Mouse (Mus musculus): ENCODE measurements around the gene Larp4.

Gene Larp4

GRCm38 (mm10) chr15:100004677-100005273 lies 34.9 kb downstream of the Larp4 start:
- WGBS = 82% methylated on average over 7 of the region's 7 CpGs

- WGBS = 58% methylated on average over 6 of the region's 6 CpGs
These were observed 48.5 kb downstream of the Larp4 start for GRCm38 (mm10) chr15:100018280-100018899.

DNA sequence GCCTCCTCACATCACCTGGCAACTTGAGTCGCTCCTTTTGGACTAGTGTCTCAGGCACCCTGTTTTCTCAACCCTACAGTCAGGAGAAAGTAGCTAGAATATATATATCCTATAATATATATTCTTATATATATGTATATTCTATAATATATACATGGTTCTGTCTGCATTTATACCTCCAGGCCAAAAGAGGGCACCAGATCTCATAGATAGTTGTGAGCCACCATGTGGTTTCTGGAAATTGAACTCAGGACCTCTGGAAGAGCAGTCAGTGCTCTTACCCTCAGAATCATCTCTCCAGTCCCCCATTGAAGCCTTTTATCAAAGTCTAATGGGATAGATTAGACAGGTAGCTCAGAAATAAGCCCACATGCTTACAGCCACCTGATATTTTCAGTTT lies 51.3 kb downstream of the Larp4 start:
- 100% methylated on average over 1 of the region's 1 CpGs for WGBS

DNA sequence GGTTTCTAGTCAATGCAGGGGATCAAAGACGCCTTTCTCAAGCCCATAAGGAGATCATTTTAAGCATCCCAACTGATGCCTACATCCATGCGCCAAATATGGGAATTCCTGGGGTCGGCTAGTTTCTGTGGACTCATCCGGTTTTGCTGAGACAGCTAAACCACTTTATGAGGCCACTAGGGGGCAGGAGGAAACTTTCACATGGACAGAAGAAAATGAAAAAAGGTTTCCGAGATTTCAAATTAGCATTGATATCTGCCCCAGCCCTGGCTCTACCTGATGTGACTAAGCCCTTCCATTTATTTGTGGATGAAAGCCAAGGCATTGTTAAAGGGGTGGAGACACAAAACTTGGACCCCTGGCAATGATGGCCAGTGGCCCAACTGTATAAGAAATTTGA lies 53.1 kb downstream of the Larp4 start:
- 13% methylated on average over 5 of the region's 5 CpGs for WGBS

GRCm38 (mm10) chr15:100025076-100025834 lies 55.4 kb downstream of the Larp4 start:
- WGBS = 62% methylated on average over 11 of the region's 11 CpGs

DNA sequence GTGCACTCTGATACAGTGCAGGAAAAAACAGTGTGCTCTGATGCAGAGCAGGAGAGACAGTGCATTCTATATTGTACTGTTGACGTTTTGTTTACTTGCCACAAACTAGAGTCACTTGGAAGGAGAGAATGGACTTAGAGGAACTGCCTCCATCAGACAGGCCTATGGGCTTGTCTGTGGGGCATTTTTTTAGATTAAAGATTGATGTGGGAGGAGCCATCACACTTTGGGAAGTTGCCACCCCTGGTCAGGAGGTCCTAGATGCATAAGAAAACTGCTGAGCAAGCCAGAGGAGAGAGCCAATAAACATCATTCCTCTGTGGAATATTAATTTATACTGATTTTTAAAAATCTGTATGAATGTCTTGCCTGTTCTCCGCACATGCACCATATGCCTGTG lies 58.3 kb downstream of the Larp4 start:
- 88% methylated on average over 2 of the region's 2 CpGs for WGBS

DNA sequence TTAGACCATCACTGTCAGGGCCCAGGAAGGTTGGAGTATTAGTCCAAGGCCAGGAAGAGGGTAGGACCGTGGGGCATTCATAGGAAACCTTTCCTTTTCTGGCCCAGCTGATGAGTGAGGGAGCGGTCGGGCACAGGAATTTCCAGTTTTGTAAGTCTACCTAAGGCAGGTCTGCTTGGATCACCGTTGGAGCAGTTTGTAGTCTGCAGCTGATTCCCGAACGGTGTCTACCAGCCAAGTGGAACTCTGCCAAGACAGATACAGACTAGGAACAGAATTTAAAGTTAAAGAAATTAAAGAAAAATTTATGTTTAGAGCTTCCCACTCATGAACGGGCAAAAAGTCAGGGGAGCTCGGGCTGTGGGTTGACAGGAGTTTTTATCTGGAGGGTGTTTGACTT lies 59.6 kb downstream of the Larp4 start:
- WGBS = 45% methylated on average over 8 of the region's 8 CpGs

- WGBS = 54% methylated on average over 2 of the region's 2 CpGs
These were observed 60.0 kb downstream of the Larp4 start for GRCm38 (mm10) chr15:100029900-100030299.

GRCm38 (mm10) chr15:100032546-100032945 lies 62.7 kb downstream of the Larp4 start:
- WGBS = 79% methylated on average over 3 of the region's 3 CpGs

- WGBS = 1% methylated on average over 66 of the region's 68 CpGs
These were observed 68.7 kb downstream of the Larp4 start, which contains the start of gene Dip2b for GRCm38 (mm10) chr15:100038470-100038971. Gene Dip2b, plus strand, starts transcription at chr15:100038664.

DNA sequence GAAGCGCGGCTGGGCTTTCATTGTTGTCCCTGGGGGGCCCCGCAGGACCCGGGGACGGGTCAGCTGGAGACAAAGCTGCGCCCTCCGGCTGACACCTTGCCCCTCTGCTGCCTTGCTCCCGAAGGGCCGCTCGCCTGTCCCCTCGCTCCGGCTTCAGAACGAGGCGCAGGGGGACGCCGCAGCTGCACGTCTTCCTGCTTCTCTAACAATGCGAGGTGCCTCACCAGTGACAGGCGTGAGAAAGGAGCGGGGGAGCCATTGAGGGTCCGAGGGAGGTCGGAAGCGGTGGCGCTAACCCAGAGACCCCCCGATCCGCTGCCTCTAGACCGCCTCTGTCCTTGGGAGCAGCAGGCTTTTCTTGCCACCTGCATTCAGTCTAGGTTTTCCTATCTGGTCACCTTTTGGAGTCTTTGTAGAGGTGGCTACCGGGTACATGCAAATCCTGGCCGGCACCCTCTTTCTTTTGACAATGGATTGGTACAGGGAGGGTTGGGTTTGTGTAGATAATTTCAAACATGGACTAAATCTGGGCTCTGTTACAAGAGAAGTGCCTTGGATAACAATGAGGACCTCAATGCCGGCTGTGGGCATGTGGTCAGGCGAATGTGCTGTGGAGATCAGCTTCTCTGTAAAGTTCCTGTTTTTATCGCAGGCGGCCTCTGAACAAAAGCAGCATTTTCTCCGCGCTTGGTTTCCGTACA lies 69.3 kb downstream of the Larp4 start:
- WGBS = under 1% methylated on average over 36 of the region's 36 CpGs

DNA sequence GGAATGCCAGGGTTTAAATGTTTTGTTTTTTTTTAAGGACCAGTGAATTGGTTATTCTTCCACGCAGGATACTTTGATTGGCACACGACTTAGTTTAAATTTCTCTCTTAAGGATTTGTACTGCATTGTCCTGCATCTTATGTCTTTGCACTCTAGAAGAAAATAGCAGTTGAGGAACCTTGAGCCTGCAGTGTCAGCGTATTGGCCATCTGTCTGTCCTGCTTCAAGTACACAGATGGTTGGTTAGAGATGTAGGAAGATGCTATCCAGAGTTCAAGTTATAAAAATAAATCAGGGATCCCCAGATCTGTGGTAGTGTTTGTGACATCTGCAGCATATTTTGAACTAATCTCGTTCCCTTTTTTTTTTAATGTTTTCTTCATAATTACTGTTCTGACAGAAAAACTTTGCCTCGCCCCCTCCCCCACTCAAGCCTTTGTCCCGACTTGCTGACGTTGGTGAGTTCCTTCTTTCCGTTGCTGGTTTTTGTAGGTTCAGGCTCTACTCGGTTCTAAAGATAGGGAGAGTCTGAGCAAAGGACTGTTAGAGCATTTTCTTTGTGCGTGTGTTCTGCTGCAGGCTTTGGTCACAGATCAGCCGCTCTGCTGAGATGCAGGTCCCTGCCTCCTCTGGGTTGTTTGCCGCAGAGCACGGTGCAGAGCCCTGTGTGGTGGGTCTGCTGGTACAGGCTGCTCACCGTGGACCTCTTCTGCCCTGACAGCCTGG lies 70.8 kb downstream of the Larp4 start:
- 12% methylated on average over 14 of the region's 14 CpGs for WGBS

DNA sequence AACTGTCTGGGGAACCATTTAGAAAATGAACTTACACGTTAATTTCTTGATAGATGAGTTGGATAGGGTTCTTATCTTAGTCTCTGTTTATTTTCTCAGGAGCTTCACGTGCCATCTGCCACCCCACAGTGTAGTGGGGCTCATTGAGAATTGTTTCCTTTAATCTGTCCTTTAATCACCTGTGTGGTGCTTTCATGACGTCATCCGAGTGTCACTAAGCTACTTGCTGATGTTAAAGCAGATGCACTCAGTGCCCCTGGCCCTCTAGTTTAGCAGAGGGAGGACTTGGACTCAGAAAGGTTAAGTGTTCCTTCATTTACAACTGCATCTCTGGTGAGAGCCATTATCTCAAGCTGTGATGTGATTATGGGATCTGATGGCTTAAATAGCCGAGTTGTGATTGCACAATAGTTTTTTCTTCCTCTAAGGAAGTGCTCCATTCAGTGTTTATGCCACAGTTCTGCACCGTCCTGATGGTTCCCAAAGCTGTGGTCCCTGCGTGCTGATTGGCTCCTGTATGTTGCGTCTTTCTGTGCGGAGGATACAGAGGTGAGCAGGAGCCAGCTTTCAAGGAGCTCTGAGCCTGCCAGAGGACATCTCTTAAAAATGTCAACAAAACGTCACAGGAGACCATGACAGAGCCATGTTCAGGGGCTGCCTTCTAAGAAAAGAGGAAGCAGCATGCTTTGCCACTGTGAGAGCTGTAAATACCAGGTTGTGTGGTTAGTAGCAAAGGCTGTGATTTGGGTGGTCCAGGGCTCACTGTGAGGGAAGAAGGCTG lies 71.6 kb downstream of the Larp4 start:
- WGBS = 19% methylated on average over 10 of the region's 10 CpGs

DNA sequence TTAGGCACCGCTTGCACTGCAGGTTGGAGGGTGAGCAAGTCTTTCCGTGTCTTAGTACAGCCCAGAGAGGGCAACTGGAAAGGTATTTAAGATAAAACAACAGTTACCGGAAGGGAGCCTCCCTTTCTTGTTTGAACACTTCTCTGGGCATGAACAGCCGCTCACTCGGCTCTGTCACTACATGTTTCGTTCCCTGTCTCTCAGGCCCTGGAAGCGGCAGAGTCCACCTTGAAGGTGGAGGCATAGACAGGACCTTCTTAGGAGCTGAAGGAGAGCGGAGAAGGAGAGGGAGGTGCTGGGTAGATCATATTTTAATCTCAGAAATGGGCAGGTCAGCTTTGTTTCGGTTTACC lies 72.2 kb downstream of the Larp4 start:
- 67% methylated on average over 9 of the region's 9 CpGs for WGBS

GRCm38 (mm10) chr15:100045576-100045975 lies 75.7 kb downstream of the Larp4 start:
- WGBS = 25% methylated on average over 6 of the region's 6 CpGs

GRCm38 (mm10) chr15:100049496-100050087 lies 79.7 kb downstream of the Larp4 start:
- WGBS = 32% methylated on average over 7 of the region's 7 CpGs

- 60% methylated on average over 7 of the region's 7 CpGs for WGBS
These were observed 81.1 kb downstream of the Larp4 start for GRCm38 (mm10) chr15:100050940-100051339.

DNA sequence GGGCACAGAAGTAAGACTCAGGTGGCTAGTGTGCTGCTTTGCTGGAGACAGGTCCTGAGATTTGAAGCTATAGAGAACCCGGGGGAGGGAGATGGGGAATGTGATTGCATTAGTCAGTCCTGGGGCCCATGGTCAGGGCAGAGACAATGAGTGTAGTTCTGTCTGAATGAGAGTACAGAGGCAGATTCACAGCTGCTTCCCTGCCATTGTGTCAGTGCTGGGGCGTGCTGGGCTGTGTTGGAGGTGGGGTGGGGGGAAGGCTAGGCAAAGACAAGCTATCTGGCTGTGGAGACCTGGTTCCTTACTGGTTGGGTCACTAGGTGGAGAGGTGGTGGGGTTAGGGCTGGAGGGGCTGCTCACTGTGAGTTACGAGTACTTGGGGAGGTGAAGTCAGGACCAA lies 82.9 kb downstream of the Larp4 start:
- WGBS = 50% methylated on average over 3 of the region's 3 CpGs

GRCm38 (mm10) chr15:100056397-100056908 lies 86.6 kb downstream of the Larp4 start:
- 73% methylated on average over 7 of the region's 7 CpGs for WGBS

- WGBS = 40% methylated on average over 3 of the region's 3 CpGs
These were observed 87.8 kb downstream of the Larp4 start for GRCm38 (mm10) chr15:100057698-100058097.
